Mouse (Mus musculus) bone marrow, adult 2 months (tissue): ENCODE measurements around the gene Mall.

ENCODE experiments used
- CTCF ChIP-seq: fragments of 200-500 bp; IDR thresholded peaks from 2 replicates; pipeline ENCODE4 v1.5.1; 2011; ENCODE audit warnings: low read length, control low read depth; ENCODE audit not compliant: control insufficient read depth, insufficient read depth
- POLR2A ChIP-seq: fragments of 200-500 bp; IDR thresholded peaks from 2 replicates; pipeline ENCODE4 v1.6.1; 2011; ENCODE audit warnings: low read depth, mild to moderate bottlenecking, control low read depth, low read length, borderline replicate concordance; ENCODE audit not compliant: control insufficient read depth

DNA sequence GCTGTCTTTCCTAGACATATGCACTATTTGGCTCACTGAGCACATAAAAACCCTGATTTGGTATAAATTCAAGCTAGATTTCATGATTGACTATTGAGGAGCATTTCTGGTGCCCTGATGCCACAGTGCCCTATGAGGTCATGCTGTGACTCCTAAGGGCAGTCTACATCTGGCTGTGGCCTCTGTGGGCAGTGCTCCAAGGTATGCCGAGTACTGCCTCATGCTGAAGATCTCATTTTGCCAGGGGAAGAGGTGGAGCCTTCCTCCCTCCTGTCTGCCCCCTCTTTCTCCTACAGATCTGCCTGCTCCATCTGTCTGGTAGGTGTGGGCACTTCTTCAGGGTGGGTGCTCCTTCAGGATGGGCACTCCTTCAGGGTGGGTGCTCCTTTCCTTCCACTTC is 19.6 kb upstream of the Mall start:
- no peak for TF ChIP-seq CTCF
- no peak for TF ChIP-seq POLR2A
